Mouse (Mus musculus): ENCODE measurements around the gene Cenph. TPM values are rescaled to one million over a fixed set of nuclear protein-coding genes. Genes with fewer than 3 reads are reported as not detected.
A peak's percentile ranks its signal among the peaks of the same experiment; 100 is the strongest.
"Not testable (repeated sequence)": the region's sequence is repeated elsewhere in the genome, so short reads cannot be mapped to it uniquely, and the experiment has no call there.

Cenph gene
- polyA plus RNA-seq, 1 experiment from 2014 or later, result 40.7 TPM

DNA sequence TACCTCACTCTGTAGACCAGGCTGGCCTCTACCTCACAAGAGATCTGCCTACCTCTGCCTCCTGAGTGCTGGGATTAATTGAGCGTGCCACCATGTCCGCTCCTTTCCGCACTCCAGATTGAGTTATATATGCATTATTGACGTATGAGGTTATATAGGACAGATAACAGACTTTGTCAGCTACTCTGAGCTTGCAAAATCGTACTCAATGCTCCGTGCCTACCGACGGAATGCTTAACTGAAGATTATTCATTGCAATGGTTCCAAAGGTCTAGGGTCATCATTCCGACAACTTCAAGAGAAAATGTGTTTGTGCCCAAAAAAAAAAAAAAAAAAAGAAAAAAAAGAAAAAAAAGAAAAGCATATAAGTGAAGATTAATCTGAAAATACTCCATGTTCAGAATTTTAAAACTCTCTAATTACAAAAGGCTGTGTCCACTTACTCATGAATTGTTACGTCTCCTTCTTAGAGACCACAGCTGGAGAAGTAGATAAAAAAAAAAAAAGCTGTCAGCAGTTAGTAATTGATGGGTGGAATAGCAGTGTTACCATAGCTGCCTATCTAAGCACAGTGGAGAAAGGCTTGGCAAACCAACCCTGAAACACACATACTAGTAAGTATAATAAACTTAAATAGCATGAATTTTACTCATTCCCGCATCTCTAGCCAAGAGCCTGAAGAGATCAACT, 32.2 kb downstream of the Cenph start:
- no peaks in the 10 kb centered on the region for H3K9me3 ChIP-seq
- 68% methylated on average over 11 of the region's 11 CpGs for WGBS
- H3K9ac ChIP-seq, result peak overlapping the region; percentile 78
- no peaks in the 10 kb centered on the region for H3K27me3 ChIP-seq
- H3K4me3 ChIP-seq, result peak overlapping the region; percentile 70
- peaks cover 12% of the 10 kb centered on the region for H3K4me1 ChIP-seq
- peak overlapping the region; percentile 87; the same call in 1 of the 2 replicates for H3K27ac ChIP-seq
- ATAC-seq (ENCODE audit: low FRiP score, low read depth), result peak; percentile 16; the same call in 1 of the 2 replicates
- peaks cover 4% of the 10 kb centered on the region; the same call in 1 of the 2 replicates for H3K36me3 ChIP-seq
- peak overlapping the region; percentile 66 for H3K4me2 ChIP-seq (replicated peaks)

DNA sequence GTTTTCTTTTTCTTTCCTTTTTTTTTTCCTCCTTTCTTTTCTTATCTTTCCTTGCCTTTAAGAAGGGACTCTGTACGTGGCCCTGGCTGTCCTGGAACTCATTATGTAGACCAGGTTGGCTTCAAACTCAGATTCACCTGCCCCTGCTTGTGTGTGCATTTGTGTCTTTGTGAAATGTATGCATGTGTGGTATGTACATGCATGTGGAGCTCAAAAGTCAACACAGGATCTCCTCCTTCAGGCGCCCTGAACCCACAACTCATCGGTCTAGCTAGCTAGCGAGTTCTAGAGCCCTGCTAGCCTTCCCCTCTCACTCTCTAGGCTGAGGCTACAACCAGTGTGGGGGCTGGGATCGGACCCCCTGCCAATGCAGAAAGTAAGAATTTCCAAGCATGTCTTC, 32.9 kb downstream of the Cenph start:
- H3K27ac ChIP-seq, result no peak overlapping the region
- no peak overlapping the region for H3K4me3 ChIP-seq
- H3K4me2 ChIP-seq (replicated peaks), result no peak overlapping the region
- H3K9ac ChIP-seq, result no peak overlapping the region
- H3K36me3 ChIP-seq, result peaks cover 8% of the 10 kb centered on the region; the same call in 1 of the 2 replicates
- 88% methylated on average over 5 of the region's 5 CpGs for WGBS
- peaks cover 12% of the 10 kb centered on the region for H3K4me1 ChIP-seq
- no peaks in the 10 kb centered on the region for H3K27me3 ChIP-seq
- ATAC-seq (ENCODE audit: low FRiP score, low read depth), result no peak
- no peaks in the 10 kb centered on the region for H3K9me3 ChIP-seq

DNA sequence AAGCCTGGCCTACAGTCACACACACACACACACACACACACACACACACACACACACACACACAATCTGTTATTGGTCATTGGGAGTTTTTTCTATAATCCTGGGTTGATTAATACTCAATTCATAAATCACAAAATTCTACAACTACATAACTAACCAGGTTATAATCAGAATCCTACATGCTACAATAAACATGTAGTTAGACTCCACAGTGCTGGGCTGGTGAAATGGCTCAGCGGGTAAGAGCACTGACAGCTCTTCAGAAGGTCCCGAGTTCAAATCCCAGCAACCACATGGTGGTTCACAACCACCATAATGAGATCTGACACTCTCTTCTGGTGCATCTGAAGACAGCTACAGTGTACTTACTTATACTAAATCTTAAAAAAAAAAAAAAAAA, 42.9 kb downstream of the Cenph start:
- no peaks in the 10 kb centered on the region for H3K9me3 ChIP-seq
- H3K36me3 ChIP-seq, result peaks cover 24% of the 10 kb centered on the region
- 93% methylated on average over 2 of the region's 2 CpGs for WGBS
- H3K4me3 ChIP-seq, result no peak overlapping the region
- no peak overlapping the region for H3K4me2 ChIP-seq (replicated peaks)
- no peak overlapping the region for H3K27ac ChIP-seq
- no peak for ATAC-seq (ENCODE audit: low FRiP score, low read depth)
- peaks cover 15% of the 10 kb centered on the region for H3K4me1 ChIP-seq
- H3K9ac ChIP-seq, result no peak overlapping the region
- no peaks in the 10 kb centered on the region for H3K27me3 ChIP-seq

DNA sequence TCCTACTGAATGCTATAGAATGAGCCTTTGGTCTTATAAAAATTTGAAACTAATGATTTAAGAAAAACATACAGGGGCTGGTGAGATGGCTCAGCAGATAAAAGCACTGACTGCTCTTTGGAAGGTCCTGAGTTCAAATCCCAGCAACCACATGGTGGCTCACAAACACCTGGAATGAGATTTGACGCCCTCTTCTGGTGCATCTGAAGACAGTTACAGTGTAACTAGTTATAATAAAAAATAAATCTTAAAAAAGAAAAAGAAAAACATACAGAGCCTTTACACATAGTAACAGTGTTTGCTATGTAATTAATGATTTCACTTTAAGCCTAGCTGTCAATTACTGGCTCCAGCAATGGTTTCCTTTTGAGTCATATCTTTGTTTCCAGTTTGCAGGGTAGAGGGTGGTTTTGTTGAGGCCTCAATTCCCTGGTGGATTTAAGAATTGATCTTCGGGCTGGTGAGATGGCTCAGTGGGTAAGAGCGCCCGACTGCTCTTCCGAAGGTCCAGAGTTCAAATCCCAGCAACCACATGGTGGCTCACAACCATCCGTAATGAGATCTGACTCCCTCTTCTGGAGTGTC, 44.1 kb downstream of the Cenph start:
- H3K9me3 ChIP-seq; H3K9ac ChIP-seq; H3K27me3 ChIP-seq; H3K27ac ChIP-seq; ATAC-seq (ENCODE audit: low FRiP score, low read depth): not testable (repeated sequence)
- Histone ChIP-seq H3K4me2 (replicated peaks) (peak overlapping the region; percentile 77), H3K4me1 (peaks cover 19% of the 10 kb centered on the region), H3K4me3 (peak overlapping the region; percentile 92; the same call in 1 of the 2 replicates), H3K36me3 (peaks cover 25% of the 10 kb centered on the region)
- WGBS, result 93% methylated on average over 6 of the region's 6 CpGs

DNA sequence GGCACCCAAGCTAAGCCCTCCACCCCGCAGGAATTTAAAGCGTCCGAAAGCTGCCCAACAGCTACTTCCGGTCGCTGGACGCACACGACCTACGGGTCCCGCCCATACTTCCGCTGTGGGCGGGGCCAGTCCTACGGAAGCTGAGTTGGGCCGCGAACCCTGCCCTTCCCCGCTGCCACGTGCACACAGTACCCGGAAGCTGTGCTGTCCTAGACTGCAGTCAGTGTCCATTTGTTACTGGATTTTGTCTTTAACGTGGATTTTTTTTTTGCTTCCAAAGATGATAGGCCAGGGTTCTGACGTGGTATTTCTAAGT, 44.9 kb downstream of the Cenph start, which contains the start of gene Cdk7:
Gene Cdk7, minus strand, starts transcription at position 79 of the 316 bp plus-strand sequence.
- peak within 1 kb of the TSS; percentile 92 for H3K9ac ChIP-seq
- peak within 1 kb of the TSS; percentile 77 for H3K4me2 ChIP-seq (replicated peaks)
- peaks cover 19% of the 10 kb centered on the region for H3K4me1 ChIP-seq
- under 1% methylated on average over 19 of the region's 19 CpGs for WGBS
- H3K9me3 ChIP-seq, result no peaks in the 10 kb centered on the region
- ATAC-seq (ENCODE audit: low FRiP score, low read depth), result peak; percentile 98
- peaks cover 24% of the 10 kb centered on the region for H3K36me3 ChIP-seq
- H3K27me3 ChIP-seq, result no peaks in the 10 kb centered on the region
- peak within 1 kb of the TSS; percentile 92 for H3K4me3 ChIP-seq
- peak within 1 kb of the TSS; percentile 96 for H3K27ac ChIP-seq

DNA sequence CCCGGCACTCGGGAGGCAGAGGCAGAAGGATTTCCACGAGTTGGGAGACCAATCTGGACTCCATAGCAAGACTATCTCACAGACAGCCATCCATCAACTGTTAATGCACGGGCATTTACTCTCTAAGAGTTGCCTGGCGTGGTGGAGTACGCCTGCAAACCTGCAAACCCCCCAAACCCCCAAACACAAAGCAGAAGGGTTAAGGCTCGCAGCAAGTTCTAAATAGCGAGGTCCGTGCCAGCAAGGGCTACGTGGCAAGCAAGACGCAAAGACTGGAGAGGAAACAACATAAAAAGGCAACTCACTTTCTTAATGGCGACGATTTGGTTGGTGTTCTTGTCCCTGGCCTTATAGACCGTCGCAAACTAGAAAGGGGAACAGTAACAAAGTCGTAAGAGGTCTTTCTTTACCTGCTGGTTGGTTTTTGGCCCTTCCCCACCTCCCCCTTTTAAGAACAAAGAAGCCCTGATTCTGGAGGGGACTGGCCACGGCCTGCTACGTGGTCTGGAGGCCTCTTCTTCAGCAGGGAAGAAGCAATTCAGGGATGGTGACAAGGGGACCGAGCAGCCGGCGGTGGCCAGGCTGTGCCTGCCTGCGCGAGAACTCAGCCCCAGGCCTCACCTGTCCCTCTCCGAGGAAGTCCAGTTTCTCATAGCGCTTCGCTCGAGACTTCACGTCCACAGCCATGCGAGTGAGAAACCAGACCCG, 45.4 kb downstream of the Cenph start:
- 1% methylated on average over 30 of the region's 30 CpGs for WGBS

DNA sequence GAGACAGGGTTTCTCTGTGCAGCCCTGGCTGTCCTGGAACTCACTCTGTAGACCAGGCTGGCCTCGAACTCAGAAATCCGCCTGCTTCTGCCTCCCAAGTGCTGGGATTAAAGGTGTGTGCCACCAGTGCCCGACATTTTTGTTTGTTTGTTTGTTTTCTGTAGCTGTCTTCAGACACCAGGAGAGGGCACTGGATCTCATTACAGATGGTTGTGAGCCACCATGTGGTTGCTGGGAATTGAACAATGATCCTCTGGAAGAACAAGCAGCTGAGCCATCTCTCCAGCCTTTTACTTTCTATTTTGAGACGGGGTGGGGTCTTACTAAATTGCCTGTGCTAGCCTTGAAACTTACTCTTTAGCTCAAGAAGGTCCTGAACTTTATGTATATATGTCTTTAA, 47.2 kb downstream of the Cenph start:
- Histone ChIP-seq H3K4me2 (replicated peaks) (peak overlapping the region; percentile 77; the same call in 1 of the 2 replicates), H3K4me3 (0 out of 2 replicates have a peak overlapping the region, but pooled peaks have one; percentile 92), H3K36me3 (peaks cover 37% of the 10 kb centered on the region), H3K4me1 (peaks cover 19% of the 10 kb centered on the region)
- ATAC-seq (ENCODE audit: low FRiP score, low read depth); H3K9ac ChIP-seq; H3K27ac ChIP-seq; H3K27me3 ChIP-seq; H3K9me3 ChIP-seq: not testable (repeated sequence)
- WGBS, result 91% methylated on average over 4 of the region's 4 CpGs

More for the DNA sequence above, 45.4 kb downstream of the Cenph start:
- Histone ChIP-seq H3K27ac (peak overlapping the region; percentile 96), H3K27me3 (no peaks in the 10 kb centered on the region), H3K4me2 (replicated peaks) (peak overlapping the region; percentile 77), H3K36me3 (peaks cover 24% of the 10 kb centered on the region), H3K4me1 (peaks cover 19% of the 10 kb centered on the region), H3K9me3 (no peaks in the 10 kb centered on the region), H3K9ac (peak overlapping the region; percentile 92), H3K4me3 (peak overlapping the region; percentile 92)
- no peak for ATAC-seq (ENCODE audit: low FRiP score, low read depth)

DNA sequence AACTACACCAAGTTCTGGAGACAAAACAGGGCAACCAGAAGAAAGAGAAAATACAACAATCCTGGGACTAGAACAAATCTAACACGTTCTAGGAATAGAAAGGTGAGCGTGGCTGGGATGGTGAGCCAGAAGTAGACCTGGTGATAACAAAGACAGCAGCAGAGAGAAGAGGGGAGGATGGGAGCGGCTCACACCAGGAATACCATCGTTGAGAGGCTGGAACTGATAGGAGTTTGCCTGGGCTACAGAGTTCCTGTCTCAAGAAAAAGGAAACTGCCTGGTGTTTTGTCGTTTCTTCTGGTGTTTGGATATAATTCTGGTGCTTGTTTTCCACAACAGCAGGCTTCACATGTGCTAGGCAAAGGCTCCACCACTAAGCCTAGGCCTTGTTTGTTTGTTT, 47.6 kb downstream of the Cenph start:
- no peak overlapping the region for H3K4me3 ChIP-seq
- no peaks in the 10 kb centered on the region for H3K9me3 ChIP-seq
- no peaks in the 10 kb centered on the region for H3K27me3 ChIP-seq
- WGBS, result 95% methylated on average over 5 of the region's 5 CpGs
- ATAC-seq (ENCODE audit: low FRiP score, low read depth), result no peak
- no peak overlapping the region for H3K27ac ChIP-seq
- H3K4me2 ChIP-seq (replicated peaks), result no peak overlapping the region
- peaks cover 19% of the 10 kb centered on the region for H3K4me1 ChIP-seq
- peaks cover 39% of the 10 kb centered on the region for H3K36me3 ChIP-seq
- H3K9ac ChIP-seq, result no peak overlapping the region

DNA sequence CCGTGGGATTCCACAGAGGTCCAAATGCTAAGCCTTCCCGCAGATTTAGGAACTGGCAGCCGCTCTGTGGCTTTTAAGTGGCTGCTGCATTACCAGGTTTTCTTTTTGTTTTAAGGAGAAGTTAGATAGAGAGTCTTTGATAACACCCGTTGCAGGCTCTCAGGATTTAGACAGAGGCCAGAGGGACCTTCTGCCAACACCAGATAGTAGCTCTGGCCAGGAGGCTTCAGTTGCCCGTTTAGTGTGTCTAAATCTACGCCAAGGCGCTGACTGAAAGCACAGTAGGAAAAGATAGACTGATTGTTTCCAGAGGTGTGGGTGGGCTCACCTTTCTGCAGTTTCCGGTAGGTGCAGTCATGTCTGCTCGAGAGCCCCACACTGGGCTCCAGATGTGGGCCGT, 50.5 kb downstream of the Cenph start:
- WGBS, result 86% methylated on average over 10 of the region's 10 CpGs
- Histone ChIP-seq H3K4me3 (no peak overlapping the region), H3K9ac (no peak overlapping the region), H3K9me3 (no peaks in the 10 kb centered on the region), H3K27me3 (no peaks in the 10 kb centered on the region), H3K36me3 (peaks cover 63% of the 10 kb centered on the region), H3K27ac (no peak overlapping the region), H3K4me2 (replicated peaks) (no peak overlapping the region), H3K4me1 (peaks cover 19% of the 10 kb centered on the region)
- ATAC-seq (ENCODE audit: low FRiP score, low read depth), result no peak

DNA sequence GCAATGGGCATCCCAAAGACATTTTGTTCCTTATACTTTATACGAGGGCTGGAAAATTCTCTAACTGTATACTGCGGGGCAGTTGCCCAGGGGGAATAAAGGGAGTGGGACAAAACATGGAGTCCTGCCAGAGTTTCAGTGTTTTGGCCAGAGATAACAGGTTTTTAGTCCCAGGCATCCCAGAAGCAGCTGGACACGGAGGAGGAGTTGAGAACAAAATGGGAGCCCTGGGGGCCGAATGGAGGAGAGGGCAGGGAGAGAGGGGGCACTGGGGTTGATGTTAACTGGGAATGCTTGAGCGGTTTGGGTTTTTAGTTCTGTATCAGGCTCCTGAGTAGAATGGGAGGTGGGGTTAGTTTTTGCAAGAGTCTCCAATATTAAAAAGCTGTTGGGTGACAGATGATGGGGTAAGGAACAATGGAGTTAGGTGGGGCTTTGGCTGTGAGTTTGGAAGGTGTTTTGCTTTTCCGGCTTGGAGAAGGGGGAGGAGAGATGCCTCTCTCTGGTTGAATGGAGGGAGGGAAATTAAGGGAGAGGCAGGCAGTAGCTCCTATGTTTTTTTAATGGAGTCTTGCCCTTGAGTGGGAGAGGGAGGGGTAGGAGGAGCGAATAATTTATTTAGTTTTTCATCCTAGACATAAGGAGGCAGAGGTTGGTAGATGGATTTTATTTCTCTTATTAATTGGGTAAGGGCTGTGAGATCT, 51.5 kb downstream of the Cenph start:
- Histone ChIP-seq H3K4me3 (no peak overlapping the region), H3K4me1 (peaks cover 15% of the 10 kb centered on the region), H3K4me2 (replicated peaks) (no peak overlapping the region), H3K27me3 (no peaks in the 10 kb centered on the region), H3K9ac (no peak overlapping the region), H3K36me3 (peaks cover 71% of the 10 kb centered on the region), H3K9me3 (no peaks in the 10 kb centered on the region), H3K27ac (no peak overlapping the region)
- ATAC-seq (ENCODE audit: low FRiP score, low read depth), result no peak
- 87% methylated on average over 7 of the region's 7 CpGs for WGBS

DNA sequence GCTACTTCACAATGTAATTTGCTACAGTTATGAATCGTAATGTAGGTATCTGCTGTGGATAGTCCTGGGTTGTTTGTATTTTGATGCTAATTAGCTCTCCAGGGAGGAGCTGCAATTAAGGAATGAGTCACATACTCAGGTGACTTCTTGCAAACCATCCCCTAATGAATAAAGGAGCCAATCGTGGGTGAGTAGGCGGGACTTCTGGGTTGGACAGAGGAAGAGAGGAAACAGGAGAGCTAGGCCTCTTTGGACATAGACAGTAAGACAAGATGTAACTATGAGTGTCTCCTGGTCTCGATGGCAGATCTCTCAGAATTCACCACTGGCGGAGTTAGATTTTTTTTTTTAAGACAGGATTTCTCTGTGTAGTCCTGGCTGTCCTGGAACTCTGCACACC, 54.0 kb downstream of the Cenph start:
- no peak overlapping the region for H3K4me3 ChIP-seq
- H3K9me3 ChIP-seq, result no peaks in the 10 kb centered on the region
- no peak overlapping the region for H3K4me2 ChIP-seq (replicated peaks)
- H3K27me3 ChIP-seq, result no peaks in the 10 kb centered on the region
- no peak overlapping the region for H3K27ac ChIP-seq
- ATAC-seq (ENCODE audit: low FRiP score, low read depth), result no peak
- no peaks in the 10 kb centered on the region for H3K4me1 ChIP-seq
- WGBS, result 82% methylated on average over 5 of the region's 5 CpGs
- no peak overlapping the region for H3K9ac ChIP-seq
- peaks cover 73% of the 10 kb centered on the region for H3K36me3 ChIP-seq

DNA sequence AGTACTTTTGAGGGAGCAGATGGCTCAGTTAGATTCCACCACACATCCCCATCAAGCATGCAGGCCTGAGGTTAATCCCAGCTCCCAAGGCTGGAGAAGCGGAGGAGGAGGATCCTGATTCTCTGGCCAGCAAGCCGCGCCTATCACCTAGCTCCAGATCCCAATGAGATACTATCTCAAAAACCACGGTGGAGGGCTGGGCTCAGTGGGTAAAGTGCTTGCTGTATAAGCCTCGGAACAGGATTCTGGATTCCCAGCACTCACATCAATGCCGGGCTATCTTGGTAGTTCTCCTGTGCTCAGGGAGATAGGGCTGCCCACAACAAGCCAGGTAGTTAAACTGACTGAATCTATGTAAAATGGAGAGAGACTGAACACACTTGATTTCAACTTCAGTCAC, 60.2 kb downstream of the Cenph start:
- Histone ChIP-seq H3K4me2 (replicated peaks) (no peak overlapping the region), H3K4me1 (no peaks in the 10 kb centered on the region), H3K9me3 (no peaks in the 10 kb centered on the region), H3K36me3 (peaks cover 90% of the 10 kb centered on the region), H3K4me3 (no peak overlapping the region), H3K9ac (no peak overlapping the region), H3K27me3 (no peaks in the 10 kb centered on the region), H3K27ac (no peak overlapping the region)
- WGBS, result 93% methylated on average over 6 of the region's 6 CpGs
- no peak for ATAC-seq (ENCODE audit: low FRiP score, low read depth)
